Mouse (Mus musculus) 3T3-L1 (cell line): ENCODE results near the gene Trp63.

Source experiments
- DNase-seq: peaks from one replicate; pipeline ENCODE4 v3.0.0-alpha.2; 2015; ENCODE audit warnings: low read depth, low spot score

Gene Trp63

GRCm38 (mm10) chr16:25871503-25871902 lies 187.9 kb downstream of the Trp63 start:
- DNase-seq, result no peak

- DNase-seq, result no peak
These were observed 192.1 kb downstream of the Trp63 start for GRCm38 (mm10) chr16:25875681-25876080.

- no peak for DNase-seq
These were observed 193.9 kb downstream of the Trp63 start for GRCm38 (mm10) chr16:25877416-25877965.

GRCm38 (mm10) chr16:25878116-25878515 lies 194.6 kb downstream of the Trp63 start:
- no peak for DNase-seq

GRCm38 (mm10) chr16:25899071-25899470 lies 215.5 kb downstream of the Trp63 start:
- DNase-seq, result no peak

- peak; percentile 41 for DNase-seq
These were observed 216.1 kb downstream of the Trp63 start for GRCm38 (mm10) chr16:25899657-25900056.

- DNase-seq, result peak; percentile 90
These were observed 216.9 kb downstream of the Trp63 start for GRCm38 (mm10) chr16:25900389-25900908.

- no peak for DNase-seq
These were observed 228.6 kb downstream of the Trp63 start for GRCm38 (mm10) chr16:25912185-25912584.

GRCm38 (mm10) chr16:25934181-25934580 lies 250.6 kb downstream of the Trp63 start:
- peak; percentile 86 for DNase-seq
